Mouse (Mus musculus) brown adipose tissue, adult 24 weeks (tissue): ENCODE measurements around the gene Tent2. TPM values are rescaled to one million over a fixed set of nuclear protein-coding genes. Genes with fewer than 3 reads are reported as not detected.
"Not testable (repeated sequence)": the region's sequence is repeated elsewhere in the genome, so short reads cannot be mapped to it uniquely, and the experiment has no call there.

Experiments used
- H3K27ac ChIP-seq: fragments of 200-500 bp; replicated peaks from 2 replicates; pipeline ENCODE4 v1.5.1; 2012; ENCODE audit warnings: low read depth, mild to moderate bottlenecking, low read length
- H3K4me1 ChIP-seq: fragments of 200-500 bp; 2 replicates; pipeline ENCODE4 v1.6.1; 2012; ENCODE audit warnings: low read length, mixed read lengths; ENCODE audit not compliant: control insufficient read depth, insufficient read depth, insufficient read length
- H3K4me3 ChIP-seq: fragments of 200-500 bp; 2 replicates; pipeline ENCODE4 v1.5.1; 2012; ENCODE audit warnings: low read depth, mild to moderate bottlenecking, low read length, moderate library complexity; ENCODE audit not compliant: insufficient read depth
- polyA plus RNA-seq: library from polyadenylated mRNA; stranded (reverse); fragments of >200 nt; gene quantifications from 2 replicates; pipeline ENCODE4 v1.2.4, GENCODE M21; 2012; ENCODE audit not compliant: missing spikeins, insufficient read depth, insufficient read length

Tent2 gene
- 29.1 and 31.9 TPM in 2 replicates for polyA plus RNA-seq

- Histone ChIP-seq H3K4me3 (peak within 1 kb of the TSS; percentile 89), H3K27ac (peak within 1 kb of the TSS; percentile 81), H3K4me1 (peaks cover 4% of the 10 kb centered on the region)
Observed at GRCm38 (mm10) chr13:93191831-93192645, at the start of gene Tent2. Gene Tent2 (minus strand): TSS chr13:93192385.

DNA sequence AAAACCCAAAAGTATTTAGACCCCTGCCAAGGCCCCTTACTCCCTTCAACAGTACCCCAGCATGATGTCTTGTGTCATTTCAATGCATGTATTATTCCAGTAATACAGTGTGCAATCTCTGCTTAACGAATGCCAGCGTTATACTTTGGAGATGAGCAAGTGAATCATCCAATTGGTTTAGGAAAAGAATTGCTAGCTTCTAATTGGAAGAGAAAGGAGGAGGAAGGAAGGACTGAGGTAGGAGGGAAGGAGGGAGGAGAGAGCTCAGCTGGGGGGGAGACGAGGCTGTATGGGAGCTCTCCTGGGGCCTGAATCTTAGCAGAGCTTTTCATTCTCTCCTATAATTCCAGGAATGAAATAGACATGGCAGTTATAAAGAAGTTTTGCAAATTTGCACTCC is 49.0 kb upstream of the Tent2 start:
- no peak overlapping the region for H3K27ac ChIP-seq

GRCm38 (mm10) chr13:93239561-93239960 is 47.4 kb upstream of the Tent2 start:
- Histone ChIP-seq H3K27ac (no peak overlapping the region), H3K4me1 (no peaks in the 10 kb centered on the region), H3K4me3 (no peak overlapping the region)

More for the DNA sequence above, 49.0 kb upstream of the Tent2 start:
- no peaks in the 10 kb centered on the region for H3K4me1 ChIP-seq
- H3K4me3 ChIP-seq: no peak overlapping the region

- H3K4me3 ChIP-seq: no peak overlapping the region
- no peaks in the 10 kb centered on the region for H3K4me1 ChIP-seq
- no peak overlapping the region for H3K27ac ChIP-seq
Observed at GRCm38 (mm10) chr13:93239134-93239533, 46.9 kb upstream of the Tent2 start.

DNA sequence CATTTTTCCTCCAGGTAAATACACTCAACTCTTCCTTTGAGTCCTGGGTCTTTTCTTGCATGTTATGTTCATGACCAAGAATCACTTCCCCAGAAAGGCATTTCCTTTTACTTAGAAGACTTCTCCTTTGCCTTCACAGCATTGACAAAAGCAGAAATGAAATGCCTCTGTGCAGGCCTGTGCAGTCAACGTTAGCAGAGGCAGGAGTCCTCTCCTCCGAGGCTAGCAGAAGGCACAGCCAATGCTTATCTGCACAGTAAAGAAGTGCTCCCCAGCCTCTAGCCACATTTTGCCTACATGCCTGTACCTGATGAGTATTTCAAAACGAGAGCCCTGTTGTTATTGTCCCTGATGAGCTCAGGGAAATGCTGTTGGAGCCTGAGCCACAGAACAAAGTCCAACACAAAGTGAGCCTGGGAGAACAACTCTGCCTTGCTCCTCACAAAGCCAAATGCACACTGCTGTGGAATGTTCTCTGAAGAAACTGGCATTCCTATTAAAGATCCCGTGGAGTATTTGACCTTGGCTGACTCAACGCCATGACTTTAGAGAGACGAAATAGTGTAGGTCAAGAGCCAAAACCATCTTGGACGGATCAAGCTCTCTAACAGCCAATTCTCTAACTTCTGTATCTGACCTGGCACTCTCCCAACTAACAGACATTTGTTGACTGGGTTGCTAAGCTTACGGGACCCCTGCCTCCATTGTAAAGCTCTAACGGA is 45.7 kb upstream of the Tent2 start:
- Histone ChIP-seq H3K27ac (peak overlapping the region; percentile 47), H3K4me1 (no peaks in the 10 kb centered on the region), H3K4me3 (no peak overlapping the region)

DNA sequence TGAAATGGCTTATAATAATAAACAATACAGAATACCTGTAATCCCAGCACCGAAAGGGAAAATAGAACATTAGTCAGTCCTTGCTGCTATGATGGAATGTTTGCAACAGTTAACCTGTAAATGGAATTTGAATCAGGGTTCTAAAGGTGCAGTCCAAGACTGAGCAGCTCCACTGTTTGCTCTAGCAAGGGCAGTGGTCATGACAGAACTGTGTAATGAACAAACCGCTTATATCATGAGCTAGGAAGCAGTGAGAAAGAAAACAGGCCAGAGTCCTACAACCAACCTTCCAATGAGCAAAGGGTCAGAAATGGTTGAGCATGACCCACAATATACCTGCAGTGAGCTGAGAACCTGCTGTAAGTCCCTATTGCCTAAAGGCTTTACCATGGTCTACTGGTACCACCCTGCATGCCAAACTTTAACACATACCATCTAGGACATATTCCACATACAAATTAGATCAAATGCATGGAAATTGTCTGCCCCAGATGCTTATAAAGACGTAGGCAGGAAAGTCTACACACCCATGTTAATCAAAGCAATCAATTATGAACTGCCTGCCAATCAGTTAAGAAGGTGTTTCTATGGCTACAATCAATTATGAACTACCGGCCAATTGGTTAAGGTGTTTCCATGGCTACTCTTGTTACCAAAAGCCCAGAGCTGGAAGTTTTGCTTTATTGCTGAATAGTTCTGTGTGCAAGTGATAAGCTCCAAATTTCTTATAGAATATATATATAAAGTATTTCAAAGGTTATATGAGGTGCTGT is 42.3 kb upstream of the Tent2 start:
- H3K4me1 ChIP-seq: no peaks in the 10 kb centered on the region

GRCm38 (mm10) chr13:93232335-93232734 is 40.1 kb upstream of the Tent2 start:
- Histone ChIP-seq H3K4me3 (no peak overlapping the region), H3K4me1 (no peaks in the 10 kb centered on the region), H3K27ac (peak overlapping the region; percentile 10)

More for the DNA sequence above, 42.3 kb upstream of the Tent2 start:
- Histone ChIP-seq H3K4me3 (no peak overlapping the region), H3K27ac (no peak overlapping the region)

- Histone ChIP-seq H3K4me1 (no peaks in the 10 kb centered on the region), H3K4me3 (no peak overlapping the region), H3K27ac (peak overlapping the region; percentile 55)
Observed at GRCm38 (mm10) chr13:93231016-93231415, 38.8 kb upstream of the Tent2 start.

DNA sequence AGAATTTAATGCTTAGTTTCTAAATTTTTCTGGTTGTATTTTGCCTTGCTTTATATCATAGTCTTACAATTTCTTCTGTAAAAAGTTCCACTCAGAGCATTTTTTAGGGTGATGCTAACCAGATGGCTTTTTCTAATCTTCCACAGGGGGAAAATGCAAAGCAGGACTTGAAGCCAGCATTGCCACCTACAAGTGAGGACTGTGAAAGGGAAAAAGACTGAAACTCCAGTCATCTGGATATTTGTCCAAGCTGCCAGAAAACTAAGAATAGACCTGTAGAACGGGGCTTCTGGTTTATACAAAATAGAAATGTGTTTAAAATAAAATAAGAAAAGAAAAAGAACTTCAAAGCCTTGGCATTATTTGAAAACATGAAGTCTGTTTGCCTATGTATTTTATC is 19.6 kb upstream of the Tent2 start:
- H3K27ac ChIP-seq: no peak overlapping the region
- no peaks in the 10 kb centered on the region for H3K4me1 ChIP-seq

GRCm38 (mm10) chr13:93192646-93193026 is 451 bp upstream of the Tent2 start:
- H3K27ac ChIP-seq: peak overlapping the region; percentile 81
- H3K4me1 ChIP-seq: peaks cover 4% of the 10 kb centered on the region
- peak overlapping the region; percentile 58 for H3K4me3 ChIP-seq

More for the DNA sequence above, 19.6 kb upstream of the Tent2 start:
- no peak overlapping the region for H3K4me3 ChIP-seq

DNA sequence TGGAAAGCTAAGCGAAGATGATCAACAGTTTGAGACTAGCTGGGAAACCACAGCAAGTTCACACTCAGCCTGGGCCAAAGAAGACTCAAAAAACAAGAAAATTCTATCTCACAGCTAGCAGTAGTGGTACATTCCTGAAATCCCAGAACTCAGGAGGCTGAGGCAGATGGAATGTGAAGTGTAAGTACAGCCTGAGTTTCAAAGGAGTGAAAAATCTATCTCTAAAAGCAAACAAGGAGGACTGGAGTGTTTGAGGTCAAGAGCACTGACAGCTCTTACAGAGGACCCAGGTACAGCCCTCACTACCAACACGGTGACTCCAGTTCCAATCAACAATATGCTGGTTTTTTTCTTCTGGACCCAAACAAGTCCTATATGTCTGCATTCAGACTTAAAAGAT is 2.8 kb downstream of the Tent2 start:
- Histone ChIP-seq H3K4me1 (peaks cover 4% of the 10 kb centered on the region), H3K4me3 (no peak overlapping the region), H3K27ac (0 out of 2 replicates have a peak overlapping the region, but pooled peaks have one; percentile 11)

DNA sequence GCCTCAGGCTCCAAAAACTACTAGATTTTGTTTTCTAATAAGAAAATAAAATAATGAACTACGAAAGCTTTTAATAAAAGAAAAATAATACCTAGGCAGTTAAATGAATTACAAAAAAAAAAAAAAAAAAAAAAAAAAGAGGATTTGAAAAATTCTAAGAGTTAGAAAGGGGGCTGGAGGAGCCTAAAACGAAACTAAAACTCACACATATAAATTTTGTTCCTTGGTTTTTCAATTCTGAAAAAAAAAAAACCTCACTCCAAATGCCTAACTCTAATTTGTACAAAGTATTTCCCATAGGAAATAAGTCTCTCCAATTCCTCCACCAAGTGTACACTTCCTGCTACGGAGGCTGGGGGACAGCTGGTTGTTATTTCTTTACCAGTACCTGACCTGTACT is 3.4 kb downstream of the Tent2 start:
- Histone ChIP-seq H3K27ac (0 out of 2 replicates have a peak overlapping the region, but pooled peaks have one; percentile 11), H3K4me3 (no peak overlapping the region), H3K4me1 (peaks cover 4% of the 10 kb centered on the region)

DNA sequence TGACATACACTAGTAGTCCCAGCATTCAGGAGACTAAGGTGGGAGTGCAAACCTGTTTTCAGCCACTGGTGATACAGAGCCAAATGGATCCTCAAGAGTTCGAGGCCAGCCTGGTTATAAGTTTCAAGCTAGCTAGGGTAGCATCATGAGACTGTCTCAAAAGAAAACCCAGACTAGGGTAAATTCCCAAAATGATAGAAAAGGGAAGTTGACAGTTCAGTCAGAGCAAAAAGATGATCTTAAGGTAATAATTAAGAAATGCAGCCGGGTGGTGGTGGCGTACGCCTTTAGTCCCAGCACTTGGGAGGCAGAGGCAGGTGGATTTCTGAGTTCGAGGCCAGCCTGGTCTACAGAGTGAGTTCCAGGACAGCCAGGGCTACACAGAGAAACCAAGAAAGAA is 4.4 kb downstream of the Tent2 start:
- not testable (repeated sequence) for H3K4me3 ChIP-seq, H3K4me1 ChIP-seq, H3K27ac ChIP-seq

GRCm38 (mm10) chr13:93180351-93180750 is 11.8 kb downstream of the Tent2 start:
- H3K4me3 ChIP-seq: no peak overlapping the region
- H3K27ac ChIP-seq: no peak overlapping the region
- no peaks in the 10 kb centered on the region for H3K4me1 ChIP-seq

DNA sequence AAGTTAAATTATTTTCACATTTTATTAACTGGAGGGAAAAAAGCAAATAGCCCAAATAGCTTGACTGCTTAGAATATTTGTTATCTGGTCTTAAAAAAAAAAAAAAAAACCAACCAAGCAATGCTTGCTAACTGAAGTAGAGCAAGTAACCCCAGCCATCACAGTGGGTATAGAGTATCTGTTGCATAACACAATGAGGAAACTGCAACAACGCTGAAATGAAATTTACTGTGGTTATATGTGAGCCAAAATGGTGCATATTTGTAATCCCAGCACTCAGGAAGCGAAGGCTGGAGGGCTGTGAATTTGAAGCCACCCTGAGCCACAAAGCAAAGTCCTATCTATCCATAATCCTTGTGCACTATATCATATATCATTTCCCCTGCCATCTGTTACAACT is 12.7 kb downstream of the Tent2 start:
- Histone ChIP-seq H3K4me3 (no peak overlapping the region), H3K27ac (no peak overlapping the region), H3K4me1 (no peaks in the 10 kb centered on the region)
